Mouse (Mus musculus): Measurements from ENCODE around the gene Rps6kb1. TPM values are rescaled to one million over a fixed set of nuclear protein-coding genes. Genes with fewer than 3 reads are reported as not detected.
A peak's percentile ranks its signal among the peaks of the same experiment; 100 is the strongest.

Rps6kb1 gene
- polyA plus RNA-seq, 1 experiment from 2014 or later, result 60.5 TPM

DNA sequence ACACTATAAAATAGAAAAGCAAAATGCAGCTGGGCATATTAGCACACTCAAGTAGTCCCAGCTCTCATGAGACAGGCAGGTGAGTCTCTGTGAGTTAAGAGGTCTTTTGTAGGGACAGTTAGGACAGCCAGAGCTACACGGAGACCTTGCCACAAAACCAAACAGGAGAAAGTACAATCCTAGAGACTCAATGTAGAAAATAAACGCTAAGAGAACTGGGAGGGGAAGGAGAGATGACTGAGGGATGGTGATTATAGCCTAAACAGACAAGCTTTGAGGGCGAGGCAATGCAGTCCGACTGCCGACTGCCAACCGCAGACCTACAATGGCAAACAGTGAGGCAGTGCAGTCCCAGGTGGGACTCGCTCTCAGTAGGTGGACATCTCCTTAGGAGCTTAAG is 43.2 kb upstream of the Rps6kb1 start:
- Histone ChIP-seq H3K4me3 (ENCODE audit: low read depth, low read length) (peak overlapping the region; percentile 39; the same call in 1 of the 2 replicates), H3K4me2 (ENCODE audit: low read depth, low read length) (peak overlapping the region; percentile 49), H3K27ac (replicated peaks; ENCODE audit: low read depth, low read length) (peak overlapping the region; percentile 75), H3K4me1 (ENCODE audit: control insufficient read depth, insufficient read depth, low read length) (peaks cover 8% of the 10 kb centered on the region), H3K27me3 (replicated peaks; ENCODE audit: control insufficient read depth, insufficient read depth, low read length) (no peaks in the 10 kb centered on the region), H3K9ac (ENCODE audit: low read depth, low read length) (peak overlapping the region; percentile 61; the same call in 1 of the 2 replicates), H3K36me3 (ENCODE audit: control insufficient read depth, insufficient read depth, low read length) (0 out of 2 replicates have a peak, but pooled peaks cover 6% of the 10 kb centered on the region), H3K9me3 (ENCODE audit: control insufficient read depth, low read length) (no peaks in the 10 kb centered on the region)
- ATAC-seq (ENCODE audit: low read depth) (no peak), DNase-seq (ENCODE audit: low spot score) (no peak)
- 31% methylated on average over 7 of the region's 7 CpGs for WGBS

- Histone ChIP-seq H3K36me3 (ENCODE audit: control insufficient read depth, insufficient read depth, low read length) (0 out of 2 replicates have a peak, but pooled peaks cover 6% of the 10 kb centered on the region), H3K4me2 (ENCODE audit: low read depth, low read length) (peak overlapping the region; percentile 49), H3K27ac (replicated peaks; ENCODE audit: low read depth, low read length) (peak overlapping the region; percentile 75), H3K9ac (ENCODE audit: low read depth, low read length) (peak overlapping the region; percentile 61), H3K4me3 (ENCODE audit: low read depth, low read length) (peak overlapping the region; percentile 39), H3K27me3 (replicated peaks; ENCODE audit: control insufficient read depth, insufficient read depth, low read length) (no peaks in the 10 kb centered on the region), H3K4me1 (ENCODE audit: control insufficient read depth, insufficient read depth, low read length) (peaks cover 8% of the 10 kb centered on the region), H3K9me3 (ENCODE audit: control insufficient read depth, low read length) (no peaks in the 10 kb centered on the region)
- ATAC-seq (ENCODE audit: low read depth) (peak; percentile 84), DNase-seq (ENCODE audit: low spot score) (peak; percentile 91)
- 2% methylated on average over 15 of the region's 15 CpGs for WGBS
Observed at GRCm38 (mm10) chr11:86586868-86587792, 42.5 kb upstream of the Rps6kb1 start.

GRCm38 (mm10) chr11:86586177-86586867 is 41.7 kb upstream of the Rps6kb1 start:
- Histone ChIP-seq H3K9ac (ENCODE audit: low read depth, low read length) (peak overlapping the region; percentile 61), H3K4me2 (ENCODE audit: low read depth, low read length) (peak overlapping the region; percentile 49), H3K4me1 (ENCODE audit: control insufficient read depth, insufficient read depth, low read length) (peaks cover 9% of the 10 kb centered on the region), H3K36me3 (ENCODE audit: control insufficient read depth, insufficient read depth, low read length) (peaks cover 6% of the 10 kb centered on the region; the same call in 1 of the 2 replicates), H3K27me3 (replicated peaks; ENCODE audit: control insufficient read depth, insufficient read depth, low read length) (no peaks in the 10 kb centered on the region), H3K27ac (replicated peaks; ENCODE audit: low read depth, low read length) (peak overlapping the region; percentile 75), H3K9me3 (ENCODE audit: control insufficient read depth, low read length) (no peaks in the 10 kb centered on the region), H3K4me3 (ENCODE audit: low read depth, low read length) (peak overlapping the region; percentile 39)
- ATAC-seq (ENCODE audit: low read depth), result no peak
- peak; percentile 33 for DNase-seq (ENCODE audit: low spot score)
- WGBS, result 22% methylated on average over 12 of the region's 12 CpGs

DNA sequence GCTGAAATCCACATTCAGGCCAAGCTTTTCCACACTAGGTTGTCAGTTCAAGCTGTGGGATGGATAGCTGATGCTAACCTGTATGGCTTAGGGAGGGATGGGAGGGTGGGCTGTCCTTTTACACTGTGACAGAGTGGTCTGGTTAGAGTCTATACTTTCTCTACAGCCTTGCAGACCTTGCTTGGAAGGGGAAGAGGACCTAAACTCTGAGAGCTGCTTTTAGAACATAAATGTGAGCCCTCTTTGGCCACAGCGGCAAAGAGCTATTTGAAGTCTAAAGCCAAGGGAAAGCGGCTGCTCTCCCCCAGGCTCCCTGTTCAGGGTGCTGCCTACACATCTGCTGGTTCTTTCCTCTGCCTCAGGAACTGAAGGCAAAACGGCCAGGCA is 41.0 kb upstream of the Rps6kb1 start:
- H3K9ac ChIP-seq (ENCODE audit: low read depth, low read length), result peak overlapping the region; percentile 52
- H3K4me1 ChIP-seq (ENCODE audit: control insufficient read depth, insufficient read depth, low read length), result peaks cover 12% of the 10 kb centered on the region
- no peaks in the 10 kb centered on the region for H3K27me3 ChIP-seq (replicated peaks; ENCODE audit: control insufficient read depth, insufficient read depth, low read length)
- H3K4me3 ChIP-seq (ENCODE audit: low read depth, low read length), result peak overlapping the region; percentile 39
- peak overlapping the region; percentile 65; the same call in 1 of the 2 replicates for H3K27ac ChIP-seq (replicated peaks; ENCODE audit: low read depth, low read length)
- peak overlapping the region; percentile 49 for H3K4me2 ChIP-seq (ENCODE audit: low read depth, low read length)
- peaks cover 6% of the 10 kb centered on the region; the same call in 1 of the 2 replicates for H3K36me3 ChIP-seq (ENCODE audit: control insufficient read depth, insufficient read depth, low read length)
- WGBS, result 30% methylated on average over 3 of the region's 3 CpGs
- ATAC-seq (ENCODE audit: low read depth) (no peak), DNase-seq (ENCODE audit: low spot score) (no peak)
- no peaks in the 10 kb centered on the region for H3K9me3 ChIP-seq (ENCODE audit: control insufficient read depth, low read length)

DNA sequence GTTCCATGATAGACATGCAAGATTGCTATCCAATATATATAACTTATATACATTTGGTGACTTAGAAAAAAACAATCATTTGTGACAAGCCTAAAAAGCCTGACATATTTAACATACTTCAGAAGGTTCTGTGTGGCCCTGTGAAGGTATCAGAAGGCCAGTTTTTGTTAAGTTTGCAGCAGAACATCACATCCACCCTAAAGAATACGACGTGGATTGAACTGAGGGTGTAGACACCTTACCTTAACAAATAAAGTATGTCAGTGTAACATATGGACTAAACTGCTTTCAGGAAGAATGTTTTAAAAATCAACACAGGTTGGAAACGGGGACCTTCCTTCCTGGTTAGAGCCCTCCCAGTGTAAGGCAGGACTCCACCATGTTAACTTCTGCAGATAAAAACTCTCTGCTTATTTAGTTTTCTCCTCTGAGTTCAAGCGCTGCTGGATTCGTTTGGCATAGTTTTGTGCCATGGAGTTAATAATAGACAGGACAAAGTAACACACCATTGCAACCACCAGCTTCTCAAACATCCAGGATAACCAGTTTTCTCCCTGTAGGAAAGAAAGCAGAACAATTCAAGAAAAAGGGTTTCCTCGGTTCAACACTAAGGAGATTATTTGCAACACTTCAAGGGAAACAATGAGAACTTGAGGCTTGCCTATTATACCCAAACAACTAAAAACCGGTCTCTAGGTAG is 40.4 kb upstream of the Rps6kb1 start:
- Histone ChIP-seq H3K4me2 (ENCODE audit: low read depth, low read length) (peak overlapping the region; percentile 49), H3K36me3 (ENCODE audit: control insufficient read depth, insufficient read depth, low read length) (peaks cover 6% of the 10 kb centered on the region; the same call in 1 of the 2 replicates), H3K4me3 (ENCODE audit: low read depth, low read length) (peak overlapping the region; percentile 39), H3K27me3 (replicated peaks; ENCODE audit: control insufficient read depth, insufficient read depth, low read length) (no peaks in the 10 kb centered on the region), H3K9me3 (ENCODE audit: control insufficient read depth, low read length) (no peaks in the 10 kb centered on the region), H3K9ac (ENCODE audit: low read depth, low read length) (peak overlapping the region; percentile 52), H3K4me1 (ENCODE audit: control insufficient read depth, insufficient read depth, low read length) (peaks cover 12% of the 10 kb centered on the region), H3K27ac (replicated peaks; ENCODE audit: low read depth, low read length) (peak overlapping the region; percentile 65; the same call in 1 of the 2 replicates)
- ATAC-seq (ENCODE audit: low read depth), result no peak
- 69% methylated on average over 7 of the region's 7 CpGs for WGBS
- no peak for DNase-seq (ENCODE audit: low spot score)

DNA sequence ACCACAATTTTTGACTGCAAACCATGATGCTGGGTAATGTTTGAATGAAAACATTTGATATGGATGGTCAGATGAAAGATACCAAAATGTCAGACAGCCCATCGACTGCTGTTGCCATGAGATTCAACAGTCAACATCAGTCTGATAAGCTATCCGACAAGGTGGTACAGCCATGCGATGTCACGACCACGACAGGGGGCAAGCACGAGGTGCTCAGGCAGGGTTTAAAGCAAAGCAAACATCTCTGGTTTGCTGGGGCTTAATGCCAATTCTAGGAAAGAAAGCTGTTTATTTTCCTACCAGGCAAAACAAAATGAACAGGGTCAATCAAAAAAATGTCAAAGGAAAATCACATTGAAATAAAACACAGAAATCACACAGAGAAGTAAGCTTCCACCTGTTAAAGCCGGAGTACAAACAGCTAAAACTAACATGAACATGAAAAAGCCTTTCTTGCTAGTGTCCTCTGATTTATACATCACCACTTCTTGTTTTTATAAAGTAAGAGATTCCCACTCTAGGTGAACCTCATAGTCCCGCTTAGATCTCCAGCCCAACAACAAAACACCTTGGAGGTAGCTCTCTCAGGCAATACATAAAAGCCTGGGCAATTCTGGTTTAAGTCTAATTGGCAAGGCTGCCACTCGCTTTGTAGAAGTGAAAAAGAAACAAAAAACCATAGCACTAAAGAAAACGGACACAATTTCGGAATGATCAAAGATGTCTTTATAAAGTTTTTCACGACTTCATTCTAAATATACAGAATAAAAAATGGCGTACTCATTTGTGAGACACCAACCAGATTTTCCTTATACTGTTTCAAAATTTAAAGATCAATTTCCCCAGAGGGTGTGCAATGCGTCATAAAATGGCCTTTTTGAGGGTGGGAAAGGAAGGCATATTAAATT is 39.6 kb upstream of the Rps6kb1 start:
- H3K9ac ChIP-seq (ENCODE audit: low read depth, low read length), result no peak overlapping the region
- no peak overlapping the region for H3K27ac ChIP-seq (replicated peaks; ENCODE audit: low read depth, low read length)
- no peaks in the 10 kb centered on the region for H3K27me3 ChIP-seq (replicated peaks; ENCODE audit: control insufficient read depth, insufficient read depth, low read length)
- H3K9me3 ChIP-seq (ENCODE audit: control insufficient read depth, low read length), result no peaks in the 10 kb centered on the region
- peaks cover 19% of the 10 kb centered on the region for H3K4me1 ChIP-seq (ENCODE audit: control insufficient read depth, insufficient read depth, low read length)
- DNase-seq (ENCODE audit: low spot score) (no peak), ATAC-seq (ENCODE audit: low read depth) (no peak)
- H3K4me2 ChIP-seq (ENCODE audit: low read depth, low read length), result peak overlapping the region; percentile 49; the same call in 1 of the 2 replicates
- whole genome bisulfite sequencing, result 84% methylated on average over 14 of the region's 14 CpGs
- H3K36me3 ChIP-seq (ENCODE audit: control insufficient read depth, insufficient read depth, low read length), result peaks cover 6% of the 10 kb centered on the region; the same call in 1 of the 2 replicates
- 0 out of 2 replicates have a peak overlapping the region, but pooled peaks have one; percentile 39 for H3K4me3 ChIP-seq (ENCODE audit: low read depth, low read length)

GRCm38 (mm10) chr11:86583313-86583825 is 38.8 kb upstream of the Rps6kb1 start:
- Histone ChIP-seq H3K27ac (replicated peaks; ENCODE audit: low read depth, low read length) (no peak overlapping the region), H3K36me3 (ENCODE audit: control insufficient read depth, insufficient read depth, low read length) (peaks cover 6% of the 10 kb centered on the region; the same call in 1 of the 2 replicates), H3K4me2 (ENCODE audit: low read depth, low read length) (no peak overlapping the region), H3K4me3 (ENCODE audit: low read depth, low read length) (no peak overlapping the region), H3K4me1 (ENCODE audit: control insufficient read depth, insufficient read depth, low read length) (peaks cover 20% of the 10 kb centered on the region), H3K9ac (ENCODE audit: low read depth, low read length) (no peak overlapping the region), H3K27me3 (replicated peaks; ENCODE audit: control insufficient read depth, insufficient read depth, low read length) (no peaks in the 10 kb centered on the region), H3K9me3 (ENCODE audit: control insufficient read depth, low read length) (no peaks in the 10 kb centered on the region)
- 90% methylated on average over 3 of the region's 3 CpGs for WGBS
- DNase-seq (ENCODE audit: low spot score), result no peak
- no peak for ATAC-seq (ENCODE audit: low read depth)

Data from embryonic facial prominence, embryonic 14.5 days (tissue).